Mouse (Mus musculus): ENCODE measurements around the gene Prox2.

Gene Prox2

GRCm38 (mm10) chr12:85094010-85094409 lies 16.5 kb downstream of the Prox2 start:
- DNase-seq (ENCODE audit: low read depth, low spot score), result no peak

- DNase-seq (ENCODE audit: low read depth, low spot score), result peak; percentile 44
Observed at GRCm38 (mm10) chr12:85092214-85092613, 18.3 kb downstream of the Prox2 start.

- no peak for DNase-seq (ENCODE audit: low read depth, low spot score)
Observed at GRCm38 (mm10) chr12:85091190-85091589, 19.4 kb downstream of the Prox2 start.

- DNase-seq (ENCODE audit: low read depth, low spot score), result no peak
Observed at GRCm38 (mm10) chr12:85087845-85088244, 22.7 kb downstream of the Prox2 start.

GRCm38 (mm10) chr12:85084941-85085340 lies 25.6 kb downstream of the Prox2 start:
- DNase-seq (ENCODE audit: low read depth, low spot score), result no peak

GRCm38 (mm10) chr12:85084257-85084656 lies 26.3 kb downstream of the Prox2 start:
- DNase-seq (ENCODE audit: low read depth, low spot score), result no peak

GRCm38 (mm10) chr12:85077100-85077499 lies 33.5 kb downstream of the Prox2 start:
- no peak for DNase-seq (ENCODE audit: low read depth, low spot score)

- no peak for DNase-seq (ENCODE audit: low read depth, low spot score)
Observed at GRCm38 (mm10) chr12:85071043-85071442, 39.5 kb downstream of the Prox2 start.

- DNase-seq (ENCODE audit: low read depth, low spot score), result no peak
Observed at GRCm38 (mm10) chr12:85051218-85051617, 59.3 kb downstream of the Prox2 start.
